Mouse (Mus musculus): ENCODE measurements around the gene A730049H05Rik. TPM values are rescaled to one million over a fixed set of nuclear protein-coding genes. Genes with fewer than 3 reads are reported as not detected.

The A730049H05Rik gene
- 0.06 TPM in 1 of 2 replicates, not detected in the other for polyA plus RNA-seq (2015; fragmentation: Nextera tagmentation; extraction: Ambion mirVana)

DNA sequence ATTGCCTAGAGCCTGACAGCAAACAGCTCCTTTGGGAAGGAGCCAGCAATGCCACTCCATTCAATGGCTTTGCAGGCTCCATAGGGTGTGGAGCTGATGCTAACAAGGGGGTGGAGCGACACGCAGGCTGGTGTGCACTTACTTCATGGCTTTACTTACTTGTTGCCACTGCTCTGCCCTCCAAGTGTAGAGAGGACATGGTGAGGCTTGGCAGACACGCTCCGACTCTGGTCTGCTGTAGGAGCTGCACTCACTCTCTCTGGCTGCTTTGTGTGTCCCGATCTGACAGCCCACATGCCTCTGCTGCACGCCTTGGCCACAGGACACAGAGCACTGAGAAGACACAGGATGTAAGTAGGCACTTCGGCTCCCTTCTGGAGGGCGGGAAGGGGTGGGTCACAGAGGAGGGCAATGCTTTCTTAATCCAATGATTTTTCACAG lies at the start of gene A730049H05Rik:
A730049H05Rik (plus strand) TSS at position 168 of the 441 bp plus-strand sequence.
- H3K27ac ChIP-seq (ENCODE audit: low read length), result no peak within 1 kb of the TSS
- no peaks in the 10 kb centered on the region for H3K27me3 ChIP-seq (ENCODE audit: control insufficient read depth, insufficient read depth, low read depth, low read length)
- H3K4me1 ChIP-seq (ENCODE audit: control insufficient read depth, low read depth, low read length), result no peaks in the 10 kb centered on the region
- no peak for ATAC-seq (ENCODE audit: low read depth)
- H3K9ac ChIP-seq (ENCODE audit: low read depth, low read length), result no peak within 1 kb of the TSS
- no peak within 1 kb of the TSS for H3K4me2 ChIP-seq (ENCODE audit: low read depth, low read length)
- no peaks in the 10 kb centered on the region for H3K36me3 ChIP-seq (ENCODE audit: control insufficient read depth, insufficient read depth)
- no peak within 1 kb of the TSS for H3K4me3 ChIP-seq (ENCODE audit: low read depth, low read length)
- 31% methylated on average over 8 of the region's 8 CpGs for WGBS (ENCODE audit: insufficient replicate concordance)
- H3K9me3 ChIP-seq (replicated peaks; ENCODE audit: control insufficient read depth, low read length), result no peaks in the 10 kb centered on the region

DNA sequence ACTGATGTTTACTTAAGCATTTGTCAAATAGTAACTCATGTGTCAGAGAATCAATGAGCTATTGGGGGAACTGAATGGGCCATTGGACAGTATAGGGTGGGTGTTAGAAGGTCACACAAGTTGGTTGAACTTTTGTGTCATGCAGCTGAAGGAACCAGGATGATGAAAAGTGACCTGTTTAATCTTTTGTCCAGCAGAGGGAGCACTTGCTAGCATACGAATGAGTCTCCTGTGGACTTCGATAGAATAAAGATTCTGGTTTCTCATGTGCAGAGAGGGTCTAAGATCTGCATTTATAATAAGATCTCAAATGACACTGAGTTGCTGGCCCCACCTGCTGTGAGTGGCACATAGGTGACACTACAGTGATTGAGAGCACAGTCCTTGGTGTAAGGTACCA lies 39.9 kb upstream of the A730049H05Rik start:
- H3K36me3 ChIP-seq (ENCODE audit: control insufficient read depth, insufficient read depth), result no peaks in the 10 kb centered on the region
- WGBS (ENCODE audit: insufficient replicate concordance), result 16% methylated on average over 2 of the region's 2 CpGs
- no peak overlapping the region for H3K9ac ChIP-seq (ENCODE audit: low read depth, low read length)
- no peak overlapping the region for H3K4me2 ChIP-seq (ENCODE audit: low read depth, low read length)
- no peak overlapping the region for H3K27ac ChIP-seq (ENCODE audit: low read length)
- ATAC-seq (ENCODE audit: low read depth), result no peak
- no peaks in the 10 kb centered on the region for H3K4me1 ChIP-seq (ENCODE audit: control insufficient read depth, low read depth, low read length)
- no peak overlapping the region for H3K4me3 ChIP-seq (ENCODE audit: low read depth, low read length)
- H3K27me3 ChIP-seq (ENCODE audit: control insufficient read depth, insufficient read depth, low read depth, low read length), result no peaks in the 10 kb centered on the region
- H3K9me3 ChIP-seq (replicated peaks; ENCODE audit: control insufficient read depth, low read length), result no peaks in the 10 kb centered on the region

DNA sequence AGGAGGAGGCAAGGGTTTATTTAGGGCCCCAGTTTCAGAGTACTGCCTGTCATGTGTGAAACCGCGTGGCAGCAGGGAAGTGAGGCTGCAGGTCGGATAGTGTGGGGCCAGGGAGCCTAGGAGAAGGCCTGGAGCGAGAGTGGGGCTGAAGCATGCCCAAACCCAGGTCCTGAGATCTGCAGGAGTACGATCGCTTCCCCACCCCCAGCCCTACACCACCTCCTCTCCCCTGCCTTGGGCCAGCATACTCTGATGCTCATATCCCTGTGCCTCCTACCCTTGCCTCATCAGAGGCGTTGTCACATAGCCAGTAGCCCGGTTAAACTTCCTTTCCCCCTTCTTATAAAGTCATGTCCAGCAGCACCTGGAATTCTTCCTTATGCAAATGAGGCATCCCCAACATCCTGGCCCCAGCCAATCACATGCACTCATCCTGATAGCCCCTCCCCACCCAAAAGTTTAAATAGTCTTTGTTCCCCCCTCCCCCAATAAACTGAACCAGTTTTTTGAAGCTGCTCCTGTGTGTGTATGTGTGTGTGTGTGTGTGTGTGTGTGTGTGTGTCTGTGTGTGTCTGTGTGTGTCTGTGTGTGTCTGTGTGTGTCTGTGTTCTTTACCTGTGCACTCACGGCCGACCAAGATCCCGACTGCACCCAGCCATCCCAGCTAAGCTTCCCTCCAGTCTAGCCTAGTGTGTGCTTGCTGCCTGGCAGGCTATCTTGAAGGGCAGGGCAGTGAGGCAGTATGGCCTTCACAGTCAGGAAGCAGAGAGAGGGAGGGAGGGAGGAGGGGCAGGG lies 36.9 kb upstream of the A730049H05Rik start:
- no peak overlapping the region for H3K4me3 ChIP-seq (ENCODE audit: low read depth, low read length)
- no peaks in the 10 kb centered on the region for H3K9me3 ChIP-seq (replicated peaks; ENCODE audit: control insufficient read depth, low read length)
- no peaks in the 10 kb centered on the region for H3K4me1 ChIP-seq (ENCODE audit: control insufficient read depth, low read depth, low read length)
- no peaks in the 10 kb centered on the region for H3K36me3 ChIP-seq (ENCODE audit: control insufficient read depth, insufficient read depth)
- H3K4me2 ChIP-seq (ENCODE audit: low read depth, low read length), result no peak overlapping the region
- no peaks in the 10 kb centered on the region for H3K27me3 ChIP-seq (ENCODE audit: control insufficient read depth, insufficient read depth, low read depth, low read length)
- 64% methylated on average over 11 of the region's 11 CpGs for WGBS (ENCODE audit: insufficient replicate concordance)
- H3K27ac ChIP-seq (ENCODE audit: low read length), result no peak overlapping the region
- ATAC-seq (ENCODE audit: low read depth), result no peak
- no peak overlapping the region for H3K9ac ChIP-seq (ENCODE audit: low read depth, low read length)

DNA sequence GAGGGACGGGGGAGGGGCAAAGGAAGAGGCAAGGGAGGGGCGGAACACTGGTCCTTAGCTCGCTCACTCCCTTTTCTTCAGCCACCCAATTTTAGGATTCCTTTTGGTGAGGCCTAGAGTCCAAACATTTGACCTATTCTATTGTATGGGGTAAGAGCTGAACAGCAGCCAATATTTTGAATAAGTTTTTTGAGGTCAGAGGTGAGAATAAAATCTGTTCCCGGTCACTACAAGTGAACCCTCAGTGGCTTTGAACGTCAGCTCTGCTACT lies 36.4 kb upstream of the A730049H05Rik start:
- WGBS (ENCODE audit: insufficient replicate concordance), result 39% methylated on average over 5 of the region's 5 CpGs
- no peaks in the 10 kb centered on the region for H3K27me3 ChIP-seq (ENCODE audit: control insufficient read depth, insufficient read depth, low read depth, low read length)
- H3K9ac ChIP-seq (ENCODE audit: low read depth, low read length), result no peak overlapping the region
- no peaks in the 10 kb centered on the region for H3K36me3 ChIP-seq (ENCODE audit: control insufficient read depth, insufficient read depth)
- ATAC-seq (ENCODE audit: low read depth), result no peak
- no peak overlapping the region for H3K27ac ChIP-seq (ENCODE audit: low read length)
- H3K9me3 ChIP-seq (replicated peaks; ENCODE audit: control insufficient read depth, low read length), result no peaks in the 10 kb centered on the region
- H3K4me3 ChIP-seq (ENCODE audit: low read depth, low read length), result no peak overlapping the region
- H3K4me1 ChIP-seq (ENCODE audit: control insufficient read depth, low read depth, low read length), result no peaks in the 10 kb centered on the region
- H3K4me2 ChIP-seq (ENCODE audit: low read depth, low read length), result no peak overlapping the region

DNA sequence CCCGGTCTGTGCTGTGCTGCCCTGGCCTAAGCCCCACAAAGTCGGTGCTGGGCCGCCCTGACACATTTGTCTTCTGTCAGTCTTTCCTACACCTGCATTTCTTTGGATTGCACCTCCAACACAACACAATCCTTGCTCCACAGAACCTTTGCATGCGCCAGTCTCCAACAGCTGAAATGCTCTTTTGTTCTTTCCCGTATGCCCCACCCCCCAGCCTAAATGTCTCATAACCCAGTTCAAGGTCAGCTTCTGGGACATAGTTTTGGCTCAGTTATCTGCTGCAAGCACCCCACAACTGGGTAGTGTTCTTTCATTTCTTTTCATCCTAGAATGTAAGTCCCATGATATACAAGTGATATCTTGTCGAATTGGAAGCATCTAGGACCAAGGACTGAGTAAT lies 34.8 kb upstream of the A730049H05Rik start:
- H3K27ac ChIP-seq (ENCODE audit: low read length), result no peak overlapping the region
- H3K9me3 ChIP-seq (replicated peaks; ENCODE audit: control insufficient read depth, low read length), result no peaks in the 10 kb centered on the region
- H3K36me3 ChIP-seq (ENCODE audit: control insufficient read depth, insufficient read depth), result no peaks in the 10 kb centered on the region
- peaks cover 6% of the 10 kb centered on the region; the same call in 1 of the 2 replicates for H3K27me3 ChIP-seq (ENCODE audit: control insufficient read depth, insufficient read depth, low read depth, low read length)
- H3K4me2 ChIP-seq (ENCODE audit: low read depth, low read length), result no peak overlapping the region
- 72% methylated on average over 6 of the region's 6 CpGs for WGBS (ENCODE audit: insufficient replicate concordance)
- no peaks in the 10 kb centered on the region for H3K4me1 ChIP-seq (ENCODE audit: control insufficient read depth, low read depth, low read length)
- no peak overlapping the region for H3K4me3 ChIP-seq (ENCODE audit: low read depth, low read length)
- H3K9ac ChIP-seq (ENCODE audit: low read depth, low read length), result no peak overlapping the region
- no peak for ATAC-seq (ENCODE audit: low read depth)

DNA sequence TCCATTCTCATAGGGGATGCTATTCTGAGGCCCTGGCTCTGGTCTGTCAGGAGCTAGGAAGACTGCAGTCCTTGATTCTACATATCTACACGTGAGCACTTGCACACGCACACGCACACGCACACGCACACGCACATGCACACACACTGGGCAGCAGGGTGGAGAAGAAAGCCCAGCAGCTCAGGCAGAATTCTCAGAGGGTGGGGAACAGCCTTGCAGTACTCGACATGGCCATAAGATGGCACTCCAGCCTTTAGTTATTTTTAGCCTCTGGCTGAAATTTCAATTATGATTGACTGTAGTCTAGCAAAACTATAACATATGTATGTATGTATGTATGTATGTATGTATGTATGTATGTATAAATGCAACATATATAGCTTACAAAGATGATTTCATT lies 31.5 kb upstream of the A730049H05Rik start:
- ATAC-seq (ENCODE audit: low read depth), result no peak
- no peak overlapping the region for H3K4me2 ChIP-seq (ENCODE audit: low read depth, low read length)

DNA sequence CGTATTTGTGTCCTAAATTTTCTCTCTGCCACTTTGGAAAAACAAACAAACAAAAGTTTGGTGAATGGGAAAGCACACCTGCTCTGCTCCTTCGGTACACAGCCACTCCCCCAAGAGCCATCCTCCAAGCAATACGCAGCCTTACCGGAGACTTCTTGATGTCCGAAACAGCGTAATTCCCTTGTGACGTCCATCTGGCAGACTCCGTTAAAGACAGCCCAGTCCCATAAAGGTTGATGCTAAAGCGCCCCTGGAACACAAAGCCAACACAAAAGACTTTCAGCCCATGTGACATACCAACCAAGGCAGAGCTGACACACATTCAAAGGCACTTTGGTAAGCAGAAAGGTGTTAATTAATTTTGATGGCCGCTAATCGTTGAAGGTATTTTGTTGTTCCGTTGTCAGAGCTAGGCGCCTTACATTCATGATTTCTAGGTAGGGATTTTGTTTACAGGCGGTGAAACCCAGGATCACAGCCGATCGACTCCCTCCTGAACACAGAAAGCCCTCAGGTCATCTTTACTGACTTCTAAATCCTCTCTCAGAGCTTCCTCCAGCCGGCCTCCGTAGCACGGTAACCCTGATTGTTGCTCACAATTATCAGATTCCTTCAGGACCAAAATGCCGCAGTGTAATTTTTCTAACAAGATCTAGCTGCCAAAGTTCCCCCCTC lies 29.4 kb upstream of the A730049H05Rik start:
- H3K9ac ChIP-seq (ENCODE audit: low read depth, low read length), result no peak overlapping the region

More for the DNA sequence above, 31.5 kb upstream of the A730049H05Rik start:
- 8% methylated on average over 7 of the region's 7 CpGs for WGBS (ENCODE audit: insufficient replicate concordance)
- H3K9ac ChIP-seq (ENCODE audit: low read depth, low read length), result no peak overlapping the region
- H3K4me3 ChIP-seq (ENCODE audit: low read depth, low read length), result no peak overlapping the region
- no peaks in the 10 kb centered on the region for H3K9me3 ChIP-seq (replicated peaks; ENCODE audit: control insufficient read depth, low read length)
- no peak overlapping the region for H3K27ac ChIP-seq (ENCODE audit: low read length)
- H3K27me3 ChIP-seq (ENCODE audit: control insufficient read depth, insufficient read depth, low read depth, low read length), result peaks cover 9% of the 10 kb centered on the region; the same call in 1 of the 2 replicates
- H3K4me1 ChIP-seq (ENCODE audit: control insufficient read depth, low read depth, low read length), result no peaks in the 10 kb centered on the region
- no peaks in the 10 kb centered on the region for H3K36me3 ChIP-seq (ENCODE audit: control insufficient read depth, insufficient read depth)

DNA sequence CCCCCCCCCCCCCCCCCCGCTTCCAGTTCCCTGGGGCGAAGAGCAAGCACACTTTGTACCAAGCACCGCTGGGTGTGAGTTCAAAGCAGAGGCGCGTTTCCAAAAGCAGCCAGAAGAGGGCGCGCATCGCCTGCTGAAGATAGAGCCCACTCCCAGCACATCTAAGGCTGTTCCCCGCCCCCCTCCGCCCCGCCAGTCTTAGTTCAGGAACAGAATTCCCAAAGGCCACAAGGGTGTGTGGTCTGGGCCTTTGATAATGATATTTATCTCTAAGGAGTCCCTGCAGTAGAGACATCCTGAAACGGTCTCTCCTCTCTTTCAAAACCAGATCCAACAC lies 28.9 kb upstream of the A730049H05Rik start:
- ATAC-seq (ENCODE audit: low read depth), result no peak
- 2% methylated on average over 11 of the region's 12 CpGs for WGBS (ENCODE audit: insufficient replicate concordance)
- no peak overlapping the region for H3K4me2 ChIP-seq (ENCODE audit: low read depth, low read length)
- H3K27me3 ChIP-seq (ENCODE audit: control insufficient read depth, insufficient read depth, low read depth, low read length), result peaks cover 9% of the 10 kb centered on the region; the same call in 1 of the 2 replicates
- no peak overlapping the region for H3K9ac ChIP-seq (ENCODE audit: low read depth, low read length)
- no peaks in the 10 kb centered on the region for H3K36me3 ChIP-seq (ENCODE audit: control insufficient read depth, insufficient read depth)
- H3K4me3 ChIP-seq (ENCODE audit: low read depth, low read length), result no peak overlapping the region
- no peak overlapping the region for H3K27ac ChIP-seq (ENCODE audit: low read length)
- H3K4me1 ChIP-seq (ENCODE audit: control insufficient read depth, low read depth, low read length), result no peaks in the 10 kb centered on the region
- H3K9me3 ChIP-seq (replicated peaks; ENCODE audit: control insufficient read depth, low read length), result no peaks in the 10 kb centered on the region

More for the DNA sequence above, 29.4 kb upstream of the A730049H05Rik start:
- Histone ChIP-seq H3K4me1 (ENCODE audit: control insufficient read depth, low read depth, low read length) (no peaks in the 10 kb centered on the region), H3K27me3 (ENCODE audit: control insufficient read depth, insufficient read depth, low read depth, low read length) (peaks cover 9% of the 10 kb centered on the region; the same call in 1 of the 2 replicates), H3K36me3 (ENCODE audit: control insufficient read depth, insufficient read depth) (no peaks in the 10 kb centered on the region), H3K4me3 (ENCODE audit: low read depth, low read length) (no peak overlapping the region), H3K27ac (ENCODE audit: low read length) (no peak overlapping the region), H3K4me2 (ENCODE audit: low read depth, low read length) (no peak overlapping the region), H3K9me3 (replicated peaks; ENCODE audit: control insufficient read depth, low read length) (no peaks in the 10 kb centered on the region)
- 12% methylated on average over 20 of the region's 20 CpGs for WGBS (ENCODE audit: insufficient replicate concordance)
- ATAC-seq (ENCODE audit: low read depth), result no peak

DNA sequence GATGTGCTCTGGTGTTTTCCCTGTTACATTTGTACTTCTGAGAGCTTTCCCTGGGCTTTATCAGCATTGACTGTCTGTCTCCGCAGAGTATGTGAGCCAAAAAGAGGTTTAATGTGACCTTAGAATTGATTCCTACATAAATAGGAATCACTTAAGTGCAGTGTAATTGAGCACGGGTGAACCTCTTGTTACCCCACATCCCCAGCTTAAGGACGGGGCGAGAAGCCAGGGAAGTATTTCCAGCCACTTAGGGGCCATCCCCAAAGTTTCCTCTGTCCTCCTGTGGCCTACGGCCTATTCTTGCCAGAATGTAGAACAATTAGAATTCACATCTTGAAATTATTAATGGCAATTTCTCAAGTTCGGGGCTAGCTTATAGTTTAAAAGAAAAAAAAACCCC lies 22.5 kb upstream of the A730049H05Rik start:
- Histone ChIP-seq H3K27me3 (ENCODE audit: control insufficient read depth, insufficient read depth, low read depth, low read length) (no peaks in the 10 kb centered on the region), H3K4me3 (ENCODE audit: low read depth, low read length) (no peak overlapping the region), H3K27ac (ENCODE audit: low read length) (no peak overlapping the region), H3K9ac (ENCODE audit: low read depth, low read length) (no peak overlapping the region), H3K4me1 (ENCODE audit: control insufficient read depth, low read depth, low read length) (no peaks in the 10 kb centered on the region), H3K36me3 (ENCODE audit: control insufficient read depth, insufficient read depth) (no peaks in the 10 kb centered on the region), H3K9me3 (replicated peaks; ENCODE audit: control insufficient read depth, low read length) (no peaks in the 10 kb centered on the region), H3K4me2 (ENCODE audit: low read depth, low read length) (no peak overlapping the region)
- no peak for ATAC-seq (ENCODE audit: low read depth)
- 60% methylated on average over 6 of the region's 6 CpGs for WGBS (ENCODE audit: insufficient replicate concordance)
